Mouse (Mus musculus): ENCODE measurements around the gene Cdk5r1.
"Not testable (repeated sequence)": the region's sequence is repeated elsewhere in the genome, so short reads cannot be mapped to it uniquely, and the experiment has no call there.

Gene Cdk5r1

GRCm38 (mm10) chr11:80476222-80477189 lies at the start of gene Cdk5r1:
Cdk5r1 (plus strand) TSS chr11:80477023.
- DNase-seq (ENCODE audit: extremely low read depth, low read depth) = peak; percentile 25

GRCm38 (mm10) chr11:80428381-80429008 lies 48.3 kb upstream of the Cdk5r1 start, which contains the start of gene Psmd11:
Psmd11 (plus strand) TSS chr11:80428615.
- peak; percentile 83 for DNase-seq (ENCODE audit: extremely low read depth, low read depth)

- no peak for DNase-seq (ENCODE audit: extremely low read depth, low read depth)
Measured at GRCm38 (mm10) chr11:80429009-80429475, 47.8 kb upstream of the Cdk5r1 start.

- no peak for DNase-seq (ENCODE audit: extremely low read depth, low read depth)
Measured at GRCm38 (mm10) chr11:80429500-80430166, 47.2 kb upstream of the Cdk5r1 start.

GRCm38 (mm10) chr11:80430366-80430910 lies 46.4 kb upstream of the Cdk5r1 start:
- DNase-seq (ENCODE audit: extremely low read depth, low read depth) = no peak

- DNase-seq (ENCODE audit: extremely low read depth, low read depth) = no peak
Measured at GRCm38 (mm10) chr11:80446916-80447315, 29.9 kb upstream of the Cdk5r1 start.

- DNase-seq (ENCODE audit: extremely low read depth, low read depth) = no peak
Measured at GRCm38 (mm10) chr11:80449859-80450258, 27.0 kb upstream of the Cdk5r1 start.

GRCm38 (mm10) chr11:80452242-80452641 lies 24.6 kb upstream of the Cdk5r1 start:
- DNase-seq (ENCODE audit: extremely low read depth, low read depth) = peak; percentile 41

- no peak for DNase-seq (ENCODE audit: extremely low read depth, low read depth)
Measured at GRCm38 (mm10) chr11:80453198-80453597, 23.6 kb upstream of the Cdk5r1 start.

- not testable (repeated sequence) for DNase-seq (ENCODE audit: extremely low read depth, low read depth)
Measured at GRCm38 (mm10) chr11:80463605-80464130, 13.2 kb upstream of the Cdk5r1 start.

- no peak for DNase-seq (ENCODE audit: extremely low read depth, low read depth)
Measured at GRCm38 (mm10) chr11:80471836-80472605, 4.8 kb upstream of the Cdk5r1 start.

GRCm38 (mm10) chr11:80474175-80474691 lies 2.6 kb upstream of the Cdk5r1 start:
- DNase-seq (ENCODE audit: extremely low read depth, low read depth) = peak; percentile 39

GRCm38 (mm10) chr11:80474846-80475245 lies 2.0 kb upstream of the Cdk5r1 start:
- DNase-seq (ENCODE audit: extremely low read depth, low read depth) = no peak

GRCm38 (mm10) chr11:80475544-80475943 lies 1.3 kb upstream of the Cdk5r1 start:
- no peak for DNase-seq (ENCODE audit: extremely low read depth, low read depth)

- DNase-seq (ENCODE audit: extremely low read depth, low read depth) = no peak
Measured at GRCm38 (mm10) chr11:80477341-80478199, 747 bp downstream of the Cdk5r1 start.

GRCm38 (mm10) chr11:80478694-80479412 lies 2.0 kb downstream of the Cdk5r1 start:
- no peak for DNase-seq (ENCODE audit: extremely low read depth, low read depth)

GRCm38 (mm10) chr11:80479425-80479824 lies 2.6 kb downstream of the Cdk5r1 start:
- no peak for DNase-seq (ENCODE audit: extremely low read depth, low read depth)

Data from MEL-GATA-1-ER (cell line).